Mouse (Mus musculus): Measurements from ENCODE around the gene Ascl2. TPM values are rescaled to one million over a fixed set of nuclear protein-coding genes. Genes with fewer than 3 reads are reported as not detected.

Gene Ascl2
- polyA plus RNA-seq, 1 experiment: 0.04 TPM

GRCm38 (mm10) chr7:143013420-143014178 is 44.5 kb upstream of the Ascl2 start:
- no peak for TF ChIP-seq USF1 (IDR thresholded peaks at IDR 0.05; ENCODE audit: low read depth)
- peak; percentile 84 for TF ChIP-seq MYOD1 (IDR thresholded peaks at IDR 0.05; ENCODE audit: control insufficient read depth, insufficient read length, low read depth)
- TF ChIP-seq MAX (IDR thresholded peaks at IDR 0.05): no peak
- no peak for TF ChIP-seq CTCF (IDR thresholded peaks at IDR 0.05; ENCODE audit: control insufficient read depth, insufficient read depth, insufficient read length)
- no peak for TF ChIP-seq MYOG (IDR thresholded peaks at IDR 0.05; ENCODE audit: control insufficient read depth, extremely low read depth, insufficient read length)
- no peak for TF ChIP-seq CEBPB (IDR thresholded peaks at IDR 0.05; ENCODE audit: low read depth)
- TF ChIP-seq FOSL1 (IDR thresholded peaks at IDR 0.05; ENCODE audit: insufficient read depth, low read length, poor library complexity, severe bottlenecking): no peak
- no peaks in the 10 kb centered on the region for H3K36me3 ChIP-seq (ENCODE audit: control insufficient read depth, insufficient read depth)
- no peak overlapping the region for H3K4me3 ChIP-seq (ENCODE audit: insufficient read depth, poor library complexity, severe bottlenecking)
- no peaks in the 10 kb centered on the region for H3K79me3 ChIP-seq (ENCODE audit: low read depth)
- no peak overlapping the region for H3ac ChIP-seq (ENCODE audit: control insufficient read depth, insufficient read length, low read depth)
- H3K79me2 ChIP-seq (ENCODE audit: control insufficient read depth, insufficient read depth): no peaks in the 10 kb centered on the region
- H3K27me3 ChIP-seq (ENCODE audit: control insufficient read depth, insufficient read depth, insufficient read length): no peaks in the 10 kb centered on the region

- Histone ChIP-seq H3K36me3 (ENCODE audit: control insufficient read depth, insufficient read depth) (no peaks in the 10 kb centered on the region), H3K4me3 (ENCODE audit: insufficient read depth, poor library complexity, severe bottlenecking) (no peak overlapping the region)
- TF ChIP-seq CTCF (IDR thresholded peaks at IDR 0.05; ENCODE audit: control insufficient read depth, insufficient read depth, insufficient read length) (no peak), MAX (IDR thresholded peaks at IDR 0.05) (no peak), MYOD1 (IDR thresholded peaks at IDR 0.05; ENCODE audit: control insufficient read depth, insufficient read length, low read depth) (no peak), FOSL1 (IDR thresholded peaks at IDR 0.05; ENCODE audit: insufficient read depth, low read length, poor library complexity, severe bottlenecking) (no peak), USF1 (IDR thresholded peaks at IDR 0.05; ENCODE audit: low read depth) (no peak), MYOG (IDR thresholded peaks at IDR 0.05; ENCODE audit: control insufficient read depth, extremely low read depth, insufficient read length) (no peak), CEBPB (IDR thresholded peaks at IDR 0.05; ENCODE audit: low read depth) (no peak)
These were observed 43.3 kb upstream of the Ascl2 start for GRCm38 (mm10) chr7:143012230-143012875.

GRCm38 (mm10) chr7:143011226-143011625 is 42.2 kb upstream of the Ascl2 start:
- H3K27me3 ChIP-seq (ENCODE audit: control insufficient read depth, insufficient read depth, insufficient read length): no peaks in the 10 kb centered on the region
- no peaks in the 10 kb centered on the region for H3K79me3 ChIP-seq (ENCODE audit: low read depth)
- TF ChIP-seq CTCF (IDR thresholded peaks at IDR 0.05; ENCODE audit: control insufficient read depth, insufficient read depth, insufficient read length) (no peak), MYOG (IDR thresholded peaks at IDR 0.05; ENCODE audit: control insufficient read depth, extremely low read depth, insufficient read length) (no peak), MYOD1 (IDR thresholded peaks at IDR 0.05; ENCODE audit: control insufficient read depth, insufficient read length, low read depth) (no peak), CEBPB (IDR thresholded peaks at IDR 0.05; ENCODE audit: low read depth) (no peak), USF1 (IDR thresholded peaks at IDR 0.05; ENCODE audit: low read depth) (no peak), FOSL1 (IDR thresholded peaks at IDR 0.05; ENCODE audit: insufficient read depth, low read length, poor library complexity, severe bottlenecking) (no peak), MAX (IDR thresholded peaks at IDR 0.05) (no peak)
- no peaks in the 10 kb centered on the region for H3K36me3 ChIP-seq (ENCODE audit: control insufficient read depth, insufficient read depth)
- H3K4me3 ChIP-seq (ENCODE audit: insufficient read depth, poor library complexity, severe bottlenecking): no peak overlapping the region
- no peaks in the 10 kb centered on the region for H3K79me2 ChIP-seq (ENCODE audit: control insufficient read depth, insufficient read depth)
- no peak overlapping the region for H3ac ChIP-seq (ENCODE audit: control insufficient read depth, insufficient read length, low read depth)

More at GRCm38 (mm10) chr7:143012230-143012875, 43.3 kb upstream of the Ascl2 start:
- no peak overlapping the region for H3ac ChIP-seq (ENCODE audit: control insufficient read depth, insufficient read length, low read depth)
- no peaks in the 10 kb centered on the region for H3K27me3 ChIP-seq (ENCODE audit: control insufficient read depth, insufficient read depth, insufficient read length)
- H3K79me2 ChIP-seq (ENCODE audit: control insufficient read depth, insufficient read depth): no peaks in the 10 kb centered on the region
- H3K79me3 ChIP-seq (ENCODE audit: low read depth): no peaks in the 10 kb centered on the region

GRCm38 (mm10) chr7:143009996-143010395 is 40.9 kb upstream of the Ascl2 start:
- no peak overlapping the region for H3K4me3 ChIP-seq (ENCODE audit: insufficient read depth, poor library complexity, severe bottlenecking)
- H3K79me2 ChIP-seq (ENCODE audit: control insufficient read depth, insufficient read depth): no peaks in the 10 kb centered on the region
- no peak overlapping the region for H3ac ChIP-seq (ENCODE audit: control insufficient read depth, insufficient read length, low read depth)
- no peaks in the 10 kb centered on the region for H3K36me3 ChIP-seq (ENCODE audit: control insufficient read depth, insufficient read depth)
- TF ChIP-seq CEBPB (IDR thresholded peaks at IDR 0.05; ENCODE audit: low read depth) (no peak), FOSL1 (IDR thresholded peaks at IDR 0.05; ENCODE audit: insufficient read depth, low read length, poor library complexity, severe bottlenecking) (no peak), MAX (IDR thresholded peaks at IDR 0.05) (no peak), USF1 (IDR thresholded peaks at IDR 0.05; ENCODE audit: low read depth) (no peak), MYOG (IDR thresholded peaks at IDR 0.05; ENCODE audit: control insufficient read depth, extremely low read depth, insufficient read length) (no peak), CTCF (IDR thresholded peaks at IDR 0.05; ENCODE audit: control insufficient read depth, insufficient read depth, insufficient read length) (no peak), MYOD1 (IDR thresholded peaks at IDR 0.05; ENCODE audit: control insufficient read depth, insufficient read length, low read depth) (no peak)
- H3K27me3 ChIP-seq (ENCODE audit: control insufficient read depth, insufficient read depth, insufficient read length): no peaks in the 10 kb centered on the region
- no peaks in the 10 kb centered on the region for H3K79me3 ChIP-seq (ENCODE audit: low read depth)

- Histone ChIP-seq H3K79me2 (ENCODE audit: control insufficient read depth, insufficient read depth) (no peaks in the 10 kb centered on the region), H3K4me3 (ENCODE audit: insufficient read depth, poor library complexity, severe bottlenecking) (no peak overlapping the region), H3K27me3 (ENCODE audit: control insufficient read depth, insufficient read depth, insufficient read length) (no peaks in the 10 kb centered on the region), H3K36me3 (ENCODE audit: control insufficient read depth, insufficient read depth) (no peaks in the 10 kb centered on the region), H3ac (ENCODE audit: control insufficient read depth, insufficient read length, low read depth) (no peak overlapping the region), H3K79me3 (ENCODE audit: low read depth) (no peaks in the 10 kb centered on the region)
- no peak for TF ChIP-seq MAX (IDR thresholded peaks at IDR 0.05)
- TF ChIP-seq MYOG (IDR thresholded peaks at IDR 0.05; ENCODE audit: control insufficient read depth, extremely low read depth, insufficient read length): no peak
- TF ChIP-seq USF1 (IDR thresholded peaks at IDR 0.05; ENCODE audit: low read depth): no peak
- no peak for TF ChIP-seq CEBPB (IDR thresholded peaks at IDR 0.05; ENCODE audit: low read depth)
- no peak for TF ChIP-seq FOSL1 (IDR thresholded peaks at IDR 0.05; ENCODE audit: insufficient read depth, low read length, poor library complexity, severe bottlenecking)
- TF ChIP-seq CTCF (IDR thresholded peaks at IDR 0.05; ENCODE audit: control insufficient read depth, insufficient read depth, insufficient read length): no peak
- TF ChIP-seq MYOD1 (IDR thresholded peaks at IDR 0.05; ENCODE audit: control insufficient read depth, insufficient read length, low read depth): no peak
These were observed 40.1 kb upstream of the Ascl2 start for GRCm38 (mm10) chr7:143008996-143009665.

Measured in C2C12 (cell line).